Mouse (Mus musculus): Measurements from ENCODE around the gene Nme9. TPM values are rescaled to one million over a fixed set of nuclear protein-coding genes. Genes with fewer than 3 reads are reported as not detected.

Gene Nme9
- polyA plus RNA-seq, 1 experiment from 2014 or later = not detected

DNA sequence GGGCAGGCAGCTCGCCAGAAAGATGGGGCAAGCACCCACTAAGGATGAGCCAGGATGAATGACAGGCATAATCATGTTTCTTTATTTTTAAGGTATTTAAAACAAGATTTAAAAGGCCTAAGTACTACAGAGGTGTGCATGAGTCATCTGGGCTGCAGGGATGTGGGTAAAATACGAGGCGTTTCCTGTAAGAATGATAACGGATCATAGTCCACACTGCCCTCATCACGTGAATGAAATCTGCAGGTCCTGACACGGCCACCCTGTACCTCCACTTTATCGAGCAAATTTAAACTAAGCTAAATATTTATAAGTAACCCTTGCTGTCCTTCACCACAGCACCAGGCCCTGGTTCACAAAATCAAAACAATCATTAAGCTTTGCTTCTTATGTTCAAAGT lies 54.6 kb downstream of the Nme9 start:
- Histone ChIP-seq H3K4me1 (no peaks in the 10 kb centered on the region), H3K27me3 (ENCODE audit: low read depth, poor library complexity, severe bottlenecking) (no peaks in the 10 kb centered on the region), H3K9me3 (replicated peaks) (no peaks in the 10 kb centered on the region), H3K36me3 (peaks cover 22% of the 10 kb centered on the region), H3K27ac (no peak overlapping the region), H3K4me3 (no peak overlapping the region)
- no peak for DNase-seq (ENCODE audit: low spot score)
- 91% methylated on average over 7 of the region's 7 CpGs for WGBS

Other genes starting within 250 kb of the Nme9 start
- not detected in 2 replicates for gene Faiml, start 214.2 kb upstream of the Nme9 start, polyA plus RNA-seq (2016; fragmentation: Nextera tagmentation; extraction: Ambion mirVana)
- gene Cep70, start 208.1 kb upstream of the Nme9 start, polyA plus RNA-seq (2016; fragmentation: Nextera tagmentation; extraction: Ambion mirVana) = 29.8 and 36.4 TPM in 2 replicates
- 0.33 and 0.36 TPM in 2 replicates for gene Esyt3, start 92.9 kb upstream of the Nme9 start, polyA plus RNA-seq (2016; fragmentation: Nextera tagmentation; extraction: Ambion mirVana)
- gene Mras, start 14.1 kb upstream of the Nme9 start, polyA plus RNA-seq (2016; fragmentation: Nextera tagmentation; extraction: Ambion mirVana) = 8.8 and 11.9 TPM in 2 replicates
- 19.7 and 21.7 TPM in 2 replicates for gene Armc8, start 117.4 kb downstream of the Nme9 start, polyA plus RNA-seq (2016; fragmentation: Nextera tagmentation; extraction: Ambion mirVana)
- 42.7 and 43.3 TPM in 2 replicates for gene Dbr1, start 124.3 kb downstream of the Nme9 start, polyA plus RNA-seq (2016; fragmentation: Nextera tagmentation; extraction: Ambion mirVana)
- gene A4gnt, start 161.0 kb downstream of the Nme9 start, polyA plus RNA-seq (2016; fragmentation: Nextera tagmentation; extraction: Ambion mirVana) = not detected in 2 replicates
- 29.9 and 30.1 TPM in 2 replicates for gene Dzip1l, start 178.0 kb downstream of the Nme9 start, polyA plus RNA-seq (2016; fragmentation: Nextera tagmentation; extraction: Ambion mirVana)

Data from limb, embryonic 10.5 days (tissue).